Mouse (Mus musculus): ENCODE results near the gene Myo18b.

GRCm38 (mm10) chr5:112790376-112791111, 105.6 kb downstream of the Myo18b start:
- TF ChIP-seq CTCF (IDR thresholded peaks at IDR 0.05; ENCODE audit: control insufficient read depth, insufficient read depth, insufficient replicate concordance, low read depth, low read length) (no peak), POLR2A (IDR thresholded peaks at IDR 0.05; ENCODE audit: control insufficient read depth, low read depth, low read length) (no peak)
